Mouse (Mus musculus): Measurements from ENCODE around the gene Wasf2.

- TF ChIP-seq POLR2A (IDR thresholded peaks at IDR 0.05; ENCODE audit: extremely low read depth, insufficient read depth, low read length) = no peak
- no peak for TF ChIP-seq CTCF (IDR thresholded peaks at IDR 0.05; ENCODE audit: extremely low read depth, insufficient read depth, low read length)
These were observed 69.4 kb downstream of the Wasf2 start for GRCm38 (mm10) chr4:133199743-133200142.

Measured in cortical plate, adult 2 months (tissue).